Mouse (Mus musculus) hindbrain, embryonic 10.5 days (tissue): ENCODE measurements around the gene Vasp. TPM values are rescaled to one million over a fixed set of nuclear protein-coding genes. Genes with fewer than 3 reads are reported as not detected.

ENCODE experiments used
- DNase-seq: peaks from one replicate; pipeline ENCODE4 v3.0.0-alpha.2; 2017; ENCODE audit warnings: low spot score
- H3K27ac ChIP-seq: fragments of 300-500 bp; sonication (generic); 2 replicates; pipeline ENCODE4 v1.5.1; 2016; ENCODE audit warnings: mild to moderate bottlenecking, moderate library complexity
- H3K27me3 ChIP-seq: fragments of 300-500 bp; sonication (generic); 2 replicates; pipeline ENCODE4 v1.6.1; 2016; ENCODE audit warnings: mild to moderate bottlenecking; ENCODE audit not compliant: poor library complexity, insufficient read depth, severe bottlenecking
- H3K36me3 ChIP-seq: fragments of 300-500 bp; sonication (generic); 2 replicates; pipeline ENCODE4 v1.6.1; 2016; ENCODE audit warnings: mild to moderate bottlenecking, moderate library complexity
- H3K4me1 ChIP-seq: fragments of 300-500 bp; sonication (generic); replicated peaks from 2 replicates; pipeline ENCODE4 v1.6.1; 2016; ENCODE audit warnings: mild to moderate bottlenecking
- H3K4me3 ChIP-seq: fragments of 300-500 bp; sonication (generic); 2 replicates; pipeline ENCODE4 v1.5.1; 2016; ENCODE audit warnings: mild to moderate bottlenecking, moderate library complexity
- H3K9me3 ChIP-seq: fragments of 300-500 bp; sonication (generic); 2 replicates; pipeline ENCODE4 v1.6.1; 2016; ENCODE audit warnings: mild to moderate bottlenecking, moderate library complexity
- WGBS: fragments of 180-500 bp; shearing (Covaris S2); methylation state at CpG from one replicate; pipeline ENCODE4 v1.1.7; 2016; 5-methylcytosine and 5-hydroxymethylcytosine counted together
- polyA plus RNA-seq: library from polyadenylated mRNA; unstranded; fragments of >200 nt; fragmentation: Nextera tagmentation; extraction: Ambion mirVana; gene quantifications from 2 replicates; pipeline ENCODE4 v1.2.1, GENCODE M21; 2016

Gene Vasp
- polyA plus RNA-seq, 1 experiment from 2014 or later = 62.0 TPM

- DNase-seq = peak; percentile 37
- peaks cover 65% of the 10 kb centered on the region for H3K27me3 ChIP-seq
- H3K36me3 ChIP-seq = no peaks in the 10 kb centered on the region
- peak within 1 kb of the TSS; percentile 43 for H3K4me3 ChIP-seq
- H3K27ac ChIP-seq = no peak within 1 kb of the TSS
- 0 out of 2 replicates have a peak, but pooled peaks cover 3% of the 10 kb centered on the region for H3K9me3 ChIP-seq
- H3K4me1 ChIP-seq = peaks cover 27% of the 10 kb centered on the region
- WGBS = under 1% methylated on average over 46 of the region's 46 CpGs
Observed at GRCm38 (mm10) chr7:19279581-19280114, 8.0 kb upstream of the Vasp start, which contains the start of gene Ppm1n. TSS of gene Ppm1n (minus strand) at chr7:19280064.

GRCm38 (mm10) chr7:19279052-19279451 is 7.4 kb upstream of the Vasp start:
- 0 out of 2 replicates have a peak, but pooled peaks cover 3% of the 10 kb centered on the region for H3K9me3 ChIP-seq
- no peaks in the 10 kb centered on the region for H3K36me3 ChIP-seq
- DNase-seq = no peak
- H3K27ac ChIP-seq = no peak overlapping the region
- H3K27me3 ChIP-seq = peaks cover 65% of the 10 kb centered on the region
- H3K4me3 ChIP-seq = peak overlapping the region; percentile 43
- peaks cover 27% of the 10 kb centered on the region for H3K4me1 ChIP-seq
- 2% methylated on average over 34 of the region's 34 CpGs for WGBS

DNA sequence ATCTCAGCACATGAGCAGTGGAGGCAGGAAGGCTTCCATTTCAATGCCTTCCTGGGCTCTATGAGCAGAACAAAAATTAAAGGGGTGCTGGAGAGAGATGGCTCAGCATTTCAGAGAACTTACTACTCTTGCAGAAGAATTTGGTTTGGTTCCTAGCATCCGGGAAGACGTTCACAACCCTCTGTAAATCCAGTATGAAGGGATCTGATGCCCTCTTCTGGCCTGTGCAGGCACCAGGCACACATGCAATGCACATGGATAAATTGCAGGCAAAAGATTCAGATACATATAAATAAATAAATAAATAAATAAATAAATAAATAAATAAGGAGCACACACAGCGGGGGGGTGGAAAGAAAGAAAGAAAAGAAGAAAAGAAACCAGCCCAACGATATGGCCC is 4.6 kb upstream of the Vasp start:
- no peak for DNase-seq
- H3K4me3 ChIP-seq = no peak overlapping the region
- 45% methylated on average over 4 of the region's 4 CpGs for WGBS

DNA sequence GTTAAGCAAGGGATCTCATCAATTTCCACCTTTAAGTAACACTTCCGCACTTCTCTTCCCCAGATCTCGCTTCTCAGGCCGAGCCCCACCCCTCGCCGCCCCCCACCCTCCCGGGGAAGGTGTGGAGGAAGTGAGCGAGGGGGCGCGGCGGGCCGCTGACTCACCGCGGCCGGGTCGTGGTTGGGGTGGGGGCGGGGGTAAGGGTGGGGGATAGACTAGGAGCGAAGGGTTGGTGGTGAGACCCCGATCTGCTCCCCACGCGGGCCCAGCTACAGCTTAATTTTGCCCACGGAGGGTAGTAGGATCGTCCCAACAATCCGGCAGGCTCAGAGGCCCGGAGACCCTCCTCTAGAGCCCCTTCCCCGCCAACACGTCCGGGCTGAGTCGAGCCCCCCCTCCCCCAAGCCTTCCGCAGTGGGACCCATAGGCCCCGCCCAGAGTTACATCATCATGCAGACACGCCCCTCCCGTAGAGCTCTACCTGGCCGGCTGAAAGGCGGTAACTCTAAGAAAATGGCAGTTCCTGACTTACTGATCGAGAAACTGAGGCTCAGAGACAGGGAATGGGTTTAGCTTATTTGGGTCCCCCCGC is 652 bp upstream of the Vasp start:
- H3K4me1 ChIP-seq = peaks cover 34% of the 10 kb centered on the region
- H3K9me3 ChIP-seq = no peaks in the 10 kb centered on the region
- DNase-seq = peak; percentile 82
- WGBS = under 1% methylated on average over 36 of the region's 36 CpGs
- H3K27ac ChIP-seq = peak overlapping the region; percentile 95
- peaks cover 5% of the 10 kb centered on the region for H3K27me3 ChIP-seq
- H3K4me3 ChIP-seq = peak overlapping the region; percentile 99
- H3K36me3 ChIP-seq = peaks cover 9% of the 10 kb centered on the region

More for the DNA sequence above, 4.6 kb upstream of the Vasp start:
- Histone ChIP-seq H3K36me3 (no peaks in the 10 kb centered on the region), H3K9me3 (no peaks in the 10 kb centered on the region), H3K27ac (no peak overlapping the region), H3K27me3 (peaks cover 45% of the 10 kb centered on the region), H3K4me1 (peaks cover 17% of the 10 kb centered on the region)

- peak overlapping the region; percentile 95 for H3K27ac ChIP-seq
- peak overlapping the region; percentile 99 for H3K4me3 ChIP-seq
Observed at GRCm38 (mm10) chr7:19270509-19271237, 944 bp downstream of the Vasp start.

GRCm38 (mm10) chr7:19269721-19270441 is 1.7 kb downstream of the Vasp start:
- Histone ChIP-seq H3K9me3 (no peaks in the 10 kb centered on the region), H3K4me3 (peak overlapping the region; percentile 99), H3K36me3 (peaks cover 29% of the 10 kb centered on the region), H3K27ac (peak overlapping the region; percentile 95), H3K4me1 (peaks cover 53% of the 10 kb centered on the region), H3K27me3 (no peaks in the 10 kb centered on the region)
- WGBS = 2% methylated on average over 19 of the region's 19 CpGs
- peak; percentile 74 for DNase-seq

More at GRCm38 (mm10) chr7:19270509-19271237, 944 bp downstream of the Vasp start:
- Histone ChIP-seq H3K36me3 (peaks cover 21% of the 10 kb centered on the region), H3K27me3 (no peaks in the 10 kb centered on the region), H3K4me1 (peaks cover 46% of the 10 kb centered on the region), H3K9me3 (no peaks in the 10 kb centered on the region)
- peak; percentile 28 for DNase-seq
- under 1% methylated on average over 21 of the region's 21 CpGs for WGBS

- Histone ChIP-seq H3K4me3 (peak overlapping the region; percentile 99), H3K27me3 (no peaks in the 10 kb centered on the region), H3K36me3 (peaks cover 37% of the 10 kb centered on the region), H3K9me3 (no peaks in the 10 kb centered on the region), H3K4me1 (peaks cover 53% of the 10 kb centered on the region), H3K27ac (peak overlapping the region; percentile 95)
- DNase-seq = peak; percentile 15
- WGBS = 50% methylated on average over 10 of the region's 10 CpGs
Observed at GRCm38 (mm10) chr7:19268993-19269681, 2.5 kb downstream of the Vasp start.

- H3K27ac ChIP-seq = no peak overlapping the region
- DNase-seq = no peak
- WGBS = 75% methylated on average over 10 of the region's 10 CpGs
Observed at GRCm38 (mm10) chr7:19267051-19267450, 4.6 kb downstream of the Vasp start.

GRCm38 (mm10) chr7:19265928-19266822 is 5.4 kb downstream of the Vasp start:
- Histone ChIP-seq H3K9me3 (no peaks in the 10 kb centered on the region), H3K4me1 (peaks cover 46% of the 10 kb centered on the region), H3K4me3 (no peak overlapping the region), H3K27me3 (no peaks in the 10 kb centered on the region), H3K27ac (peak overlapping the region; percentile 12; the same call in 1 of the 2 replicates), H3K36me3 (peaks cover 66% of the 10 kb centered on the region)
- DNase-seq = no peak
- 86% methylated on average over 10 of the region's 10 CpGs for WGBS

More at GRCm38 (mm10) chr7:19267051-19267450, 4.6 kb downstream of the Vasp start:
- peaks cover 58% of the 10 kb centered on the region for H3K36me3 ChIP-seq
- peaks cover 47% of the 10 kb centered on the region for H3K4me1 ChIP-seq
- H3K4me3 ChIP-seq = 0 out of 2 replicates have a peak overlapping the region, but pooled peaks have one; percentile 2
- no peaks in the 10 kb centered on the region for H3K9me3 ChIP-seq
- H3K27me3 ChIP-seq = no peaks in the 10 kb centered on the region

GRCm38 (mm10) chr7:19265147-19265546 is 6.5 kb downstream of the Vasp start:
- 83% methylated on average over 7 of the region's 7 CpGs for WGBS
- no peaks in the 10 kb centered on the region for H3K27me3 ChIP-seq
- DNase-seq = no peak
- H3K4me1 ChIP-seq = peaks cover 36% of the 10 kb centered on the region
- H3K36me3 ChIP-seq = peaks cover 77% of the 10 kb centered on the region
- no peaks in the 10 kb centered on the region for H3K9me3 ChIP-seq
- H3K27ac ChIP-seq = peak overlapping the region; percentile 17; the same call in 1 of the 2 replicates
- H3K4me3 ChIP-seq = no peak overlapping the region

GRCm38 (mm10) chr7:19258336-19258735 is 13.3 kb downstream of the Vasp start:
- Histone ChIP-seq H3K27ac (no peak overlapping the region), H3K9me3 (no peaks in the 10 kb centered on the region), H3K27me3 (no peaks in the 10 kb centered on the region), H3K4me1 (peaks cover 4% of the 10 kb centered on the region; the same call in 1 of the 2 replicates), H3K36me3 (peaks cover 87% of the 10 kb centered on the region), H3K4me3 (no peak overlapping the region)
- no peak for DNase-seq
- 86% methylated on average over 3 of the region's 3 CpGs for WGBS
